Mouse (Mus musculus): ENCODE results near the gene Yif1a. TPM values are rescaled to one million over a fixed set of nuclear protein-coding genes. Genes with fewer than 3 reads are reported as not detected.

Gene Yif1a
- polyA plus RNA-seq, 1 experiment = 115 TPM

DNA sequence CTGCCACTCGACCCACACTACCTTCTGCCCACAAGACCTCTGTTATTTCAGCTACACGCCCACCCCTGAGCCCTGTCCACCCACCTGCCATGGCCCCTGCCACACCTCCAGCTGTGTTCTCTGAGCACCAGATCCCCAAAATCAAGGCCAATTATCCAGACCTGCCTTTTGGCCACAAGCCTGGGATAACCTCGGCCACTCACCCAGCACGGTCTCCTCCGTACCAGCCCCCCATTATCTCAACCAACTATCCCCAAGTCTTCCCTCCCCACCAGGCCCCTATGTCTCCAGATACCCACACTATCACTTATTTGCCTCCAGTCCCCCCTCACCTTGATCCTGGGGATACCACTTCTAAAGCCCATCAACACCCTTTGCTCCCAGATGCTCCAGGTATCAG lies 18.9 kb upstream of the Yif1a start:
- Histone ChIP-seq H3K79me2 (ENCODE audit: control insufficient read depth, insufficient read depth) (no peaks in the 10 kb centered on the region), H3K27me3 (ENCODE audit: control insufficient read depth, insufficient read depth, insufficient read length) (no peaks in the 10 kb centered on the region), H3ac (ENCODE audit: control insufficient read depth, insufficient read length) (no peak overlapping the region), H3K4me3 (no peak overlapping the region), H3K4me2 (ENCODE audit: low read depth) (no peak overlapping the region), H3K36me3 (ENCODE audit: control insufficient read depth, insufficient read depth) (no peaks in the 10 kb centered on the region)
- TF ChIP-seq POLR2A (IDR thresholded peaks at IDR 0.05; ENCODE audit: insufficient read length, low read depth) (no peak), USF1 (IDR thresholded peaks at IDR 0.05; ENCODE audit: low read depth) (no peak), REST (IDR thresholded peaks at IDR 0.05; ENCODE audit: insufficient read depth, insufficient read length) (no peak), POLR2AphosphoS2 (IDR thresholded peaks at IDR 0.05; ENCODE audit: insufficient read length, low read depth) (no peak), CEBPB (IDR thresholded peaks at IDR 0.05; ENCODE audit: insufficient read depth, poor library complexity, severe bottlenecking) (no peak), SRF (IDR thresholded peaks at IDR 0.05; ENCODE audit: control insufficient read depth, insufficient read length, low read depth) (no peak), MYOG (IDR thresholded peaks at IDR 0.05; ENCODE audit: control insufficient read depth in 1 of 3, insufficient read depth in 1 of 3, insufficient read length in 2 of 3, low read depth in 2 of 3) (no peak), TCF12 (IDR thresholded peaks at IDR 0.05; ENCODE audit: insufficient read depth, poor library complexity, severe bottlenecking) (no peak), TCF3 (IDR thresholded peaks at IDR 0.05; ENCODE audit: insufficient read length, low read depth) (no peak), MYOD1 (IDR thresholded peaks at IDR 0.05; ENCODE audit: control insufficient read depth in 1 of 3, insufficient read length in 2 of 3, low read depth in 2 of 3) (no peak), E2F4 (IDR thresholded peaks at IDR 0.05; ENCODE audit: insufficient read depth) (no peak)

DNA sequence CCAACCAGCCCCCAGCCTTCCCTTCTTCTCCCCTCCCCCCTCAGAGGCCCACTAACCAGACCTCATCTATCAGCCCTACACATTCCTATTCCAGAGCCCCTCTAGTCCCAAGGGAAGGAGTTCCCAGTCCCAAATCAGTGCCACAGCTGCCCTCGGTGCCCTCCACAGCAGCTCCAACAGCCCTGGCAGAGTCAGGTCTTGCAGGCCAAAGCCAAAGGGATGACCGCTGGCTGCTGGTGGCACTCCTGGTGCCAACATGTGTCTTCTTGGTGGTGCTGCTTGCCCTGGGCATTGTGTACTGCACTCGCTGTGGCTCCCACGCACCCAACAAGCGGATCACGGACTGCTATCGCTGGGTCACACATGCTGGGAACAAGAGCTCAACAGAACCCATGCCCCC lies 18.4 kb upstream of the Yif1a start:
- no peak overlapping the region for H3K4me2 ChIP-seq (ENCODE audit: low read depth)
- H3K79me2 ChIP-seq (ENCODE audit: control insufficient read depth, insufficient read depth) = no peaks in the 10 kb centered on the region
- TF ChIP-seq POLR2A (IDR thresholded peaks at IDR 0.05; ENCODE audit: insufficient read length, low read depth) (no peak), USF1 (IDR thresholded peaks at IDR 0.05; ENCODE audit: low read depth) (no peak), MYOG (IDR thresholded peaks at IDR 0.05; ENCODE audit: control insufficient read depth in 1 of 3, insufficient read depth in 1 of 3, insufficient read length in 2 of 3, low read depth in 2 of 3) (no peak), MYOD1 (IDR thresholded peaks at IDR 0.05; ENCODE audit: control insufficient read depth in 1 of 3, insufficient read length in 2 of 3, low read depth in 2 of 3) (no peak), CEBPB (IDR thresholded peaks at IDR 0.05; ENCODE audit: insufficient read depth, poor library complexity, severe bottlenecking) (no peak), POLR2AphosphoS2 (IDR thresholded peaks at IDR 0.05; ENCODE audit: insufficient read length, low read depth) (no peak), TCF12 (IDR thresholded peaks at IDR 0.05; ENCODE audit: insufficient read depth, poor library complexity, severe bottlenecking) (no peak)
- no peak overlapping the region for H3ac ChIP-seq (ENCODE audit: control insufficient read depth, insufficient read length)
- no peaks in the 10 kb centered on the region for H3K27me3 ChIP-seq (ENCODE audit: control insufficient read depth, insufficient read depth, insufficient read length)
- no peak overlapping the region for H3K4me3 ChIP-seq
- H3K36me3 ChIP-seq (ENCODE audit: control insufficient read depth, insufficient read depth) = no peaks in the 10 kb centered on the region

- peak overlapping the region; percentile 97 for H3K4me2 ChIP-seq (ENCODE audit: low read depth)
- no peaks in the 10 kb centered on the region for H3K36me3 ChIP-seq (ENCODE audit: control insufficient read depth, insufficient read depth)
- H3K79me2 ChIP-seq (ENCODE audit: control insufficient read depth, insufficient read depth) = no peaks in the 10 kb centered on the region
- H3K27me3 ChIP-seq (ENCODE audit: control insufficient read depth, insufficient read depth, insufficient read length) = no peaks in the 10 kb centered on the region
- H3K4me3 ChIP-seq = peak overlapping the region; percentile 29
- TF ChIP-seq POLR2A (IDR thresholded peaks at IDR 0.05; ENCODE audit: insufficient read length, low read depth) (no peak), USF1 (IDR thresholded peaks at IDR 0.05; ENCODE audit: low read depth) (no peak), TCF3 (IDR thresholded peaks at IDR 0.05; ENCODE audit: insufficient read length, low read depth) (no peak), MYOD1 (IDR thresholded peaks at IDR 0.05; ENCODE audit: control insufficient read depth in 1 of 3, insufficient read length in 2 of 3, low read depth in 2 of 3) (no peak), TCF12 (IDR thresholded peaks at IDR 0.05; ENCODE audit: insufficient read depth, poor library complexity, severe bottlenecking) (no peak), CEBPB (IDR thresholded peaks at IDR 0.05; ENCODE audit: insufficient read depth, poor library complexity, severe bottlenecking) (no peak), POLR2AphosphoS2 (IDR thresholded peaks at IDR 0.05; ENCODE audit: insufficient read length, low read depth) (no peak), MAX (IDR thresholded peaks at IDR 0.05; ENCODE audit: low read depth) (no peak), E2F4 (IDR thresholded peaks at IDR 0.05; ENCODE audit: insufficient read depth) (no peak), REST (IDR thresholded peaks at IDR 0.05; ENCODE audit: insufficient read depth, insufficient read length) (no peak), MYOG (IDR thresholded peaks at IDR 0.05; ENCODE audit: control insufficient read depth in 1 of 3, insufficient read depth in 1 of 3, insufficient read length in 2 of 3, low read depth in 2 of 3) (no peak), SRF (IDR thresholded peaks at IDR 0.05; ENCODE audit: control insufficient read depth, insufficient read length, low read depth) (no peak)
- no peak overlapping the region for H3ac ChIP-seq (ENCODE audit: control insufficient read depth, insufficient read length)
Measured at GRCm38 (mm10) chr19:5071077-5071476, 17.3 kb upstream of the Yif1a start.

DNA sequence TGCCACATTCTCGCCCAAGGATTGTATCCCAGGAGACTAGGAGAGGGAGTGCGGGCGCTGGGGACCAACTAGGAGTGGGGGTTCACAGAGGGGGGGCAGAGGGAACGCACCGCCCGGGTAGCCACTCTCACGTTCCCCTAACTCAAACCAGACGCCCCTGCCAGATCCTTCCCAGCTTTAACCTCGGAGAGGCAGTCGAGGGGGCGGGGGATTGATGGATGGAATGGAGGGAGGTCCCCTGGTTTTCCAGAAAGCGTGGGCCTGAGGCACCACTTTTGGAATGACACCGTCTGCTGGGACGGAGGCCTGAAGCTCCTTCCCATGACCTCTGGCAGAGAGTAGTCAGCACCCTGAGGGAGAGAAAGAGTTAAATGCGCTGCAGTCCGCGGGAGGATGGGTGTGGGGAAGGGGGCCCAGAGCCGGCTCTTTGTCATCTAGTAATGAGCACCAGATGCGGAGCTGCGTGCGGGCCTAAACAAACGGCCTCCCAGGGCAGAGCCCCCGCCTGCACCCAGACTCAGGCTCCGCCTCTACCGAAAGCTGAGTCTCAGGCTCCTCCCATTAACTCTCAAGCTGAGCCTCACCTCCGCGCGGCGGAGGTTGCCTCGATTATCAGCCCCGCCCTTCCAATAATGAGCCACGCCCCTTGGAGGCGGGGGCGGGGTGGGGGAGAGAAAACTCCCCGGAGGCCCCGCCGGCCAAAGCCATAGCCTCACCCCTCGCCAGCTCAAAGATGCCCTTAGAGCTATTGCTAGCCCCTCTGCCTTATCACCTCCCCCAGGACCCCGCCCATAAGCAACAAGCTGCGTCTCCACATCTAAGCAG lies 16.6 kb upstream of the Yif1a start:
- H3ac ChIP-seq (ENCODE audit: control insufficient read depth, insufficient read length) = no peak overlapping the region
- no peaks in the 10 kb centered on the region for H3K27me3 ChIP-seq (ENCODE audit: control insufficient read depth, insufficient read depth, insufficient read length)
- TF ChIP-seq REST (IDR thresholded peaks at IDR 0.05; ENCODE audit: insufficient read depth, insufficient read length) (no peak), CEBPB (IDR thresholded peaks at IDR 0.05; ENCODE audit: insufficient read depth, poor library complexity, severe bottlenecking) (no peak), POLR2A (IDR thresholded peaks at IDR 0.05; ENCODE audit: insufficient read length, low read depth) (peak; percentile 33)
- H3K79me2 ChIP-seq (ENCODE audit: control insufficient read depth, insufficient read depth) = no peaks in the 10 kb centered on the region
- peak overlapping the region; percentile 29 for H3K4me3 ChIP-seq
- peak overlapping the region; percentile 97 for H3K4me2 ChIP-seq (ENCODE audit: low read depth)
- H3K36me3 ChIP-seq (ENCODE audit: control insufficient read depth, insufficient read depth) = no peaks in the 10 kb centered on the region
